Mouse (Mus musculus) forebrain, embryonic 16.5 days (tissue): ENCODE data around the gene Hpf1. TPM values are rescaled to one million over a fixed set of nuclear protein-coding genes. Genes with fewer than 3 reads are reported as not detected.

Experiments used
- ATAC-seq: fragments of 200-750 bp; cut with Nextera tagmentation; 2 replicates; pipeline ENCODE4 v1.8.0; 2017; ENCODE audit warnings: mild to moderate bottlenecking, moderate library complexity
- H3K27ac ChIP-seq: fragments of 300-500 bp; sonication (generic); 2 replicates; pipeline ENCODE4 v1.5.1; 2014; ENCODE audit warnings: low read length, control low read depth
- H3K27me3 ChIP-seq: fragments of 300-500 bp; sonication (generic); replicated peaks from 2 replicates; pipeline ENCODE4 v1.6.1; 2014; ENCODE audit warnings: low read length; ENCODE audit not compliant: control insufficient read depth, insufficient read depth
- H3K36me3 ChIP-seq: fragments of 300-500 bp; sonication (generic); 2 replicates; pipeline ENCODE4 v1.6.1; 2014; ENCODE audit not compliant: control insufficient read depth, insufficient read depth
- H3K4me1 ChIP-seq: fragments of 300-500 bp; sonication (generic); replicated peaks from 2 replicates; pipeline ENCODE4 v1.6.1; 2014; ENCODE audit warnings: low read length; ENCODE audit not compliant: control insufficient read depth, insufficient read depth
- H3K4me2 ChIP-seq: fragments of 300-500 bp; sonication (generic); 2 replicates; pipeline ENCODE4 v1.6.1; 2014; ENCODE audit warnings: mild to moderate bottlenecking, low read length, control low read depth
- H3K4me3 ChIP-seq: fragments of 300-500 bp; sonication (generic); replicated peaks from 2 replicates; pipeline ENCODE4 v1.5.1; 2014; ENCODE audit warnings: mild to moderate bottlenecking, low read length, control low read depth
- H3K9ac ChIP-seq: fragments of 300-500 bp; sonication (generic); replicated peaks from 2 replicates; pipeline ENCODE4 v1.6.1; 2014; ENCODE audit warnings: low read depth, low read length, control low read depth
- H3K9me3 ChIP-seq: fragments of 300-500 bp; sonication (generic); 2 replicates; pipeline ENCODE4 v1.6.1; 2016; ENCODE audit warnings: low read length; ENCODE audit not compliant: control insufficient read depth
- WGBS: fragments of 180-500 bp; shearing (Covaris S2); extraction: QIAGEN DNeasy Blood & Tissue Kit; methylation state at CpG from one replicate; pipeline ENCODE4 v1.1.7; 2014; 5-methylcytosine and 5-hydroxymethylcytosine counted together
- polyA plus RNA-seq: library from polyadenylated mRNA; unstranded; fragments of >200 nt; fragmentation: Nextera tagmentation; extraction: Ambion mirVana; gene quantifications from 2 replicates; pipeline ENCODE4 v1.2.1, GENCODE M21; 2015

Hpf1 gene
- 104 and 110 TPM in 2 replicates for polyA plus RNA-seq

GRCm38 (mm10) chr8:60889843-60890519, at the start of gene Hpf1:
Gene Hpf1 (plus strand): TSS chr8:60890418.
- peak within 1 kb of the TSS; percentile 82 for H3K4me3 ChIP-seq
- 4% methylated on average over 43 of the region's 43 CpGs for WGBS
- H3K36me3 ChIP-seq = peaks cover 3% of the 10 kb centered on the region; the same call in 1 of the 2 replicates
- peak within 1 kb of the TSS; percentile 88 for H3K4me2 ChIP-seq
- no peaks in the 10 kb centered on the region for H3K27me3 ChIP-seq
- H3K4me1 ChIP-seq = peaks cover 15% of the 10 kb centered on the region
- H3K27ac ChIP-seq = peak within 1 kb of the TSS; percentile 61
- peak within 1 kb of the TSS; percentile 91 for H3K9ac ChIP-seq
- peak; percentile 99 for ATAC-seq
- H3K9me3 ChIP-seq = no peaks in the 10 kb centered on the region

- no peak overlapping the region for H3K9ac ChIP-seq
- H3K36me3 ChIP-seq = no peaks in the 10 kb centered on the region
- WGBS = 51% methylated on average over 6 of the region's 6 CpGs
- no peak overlapping the region for H3K4me2 ChIP-seq
- no peak overlapping the region for H3K4me3 ChIP-seq
- no peaks in the 10 kb centered on the region for H3K9me3 ChIP-seq
- no peak for ATAC-seq
- no peak overlapping the region for H3K27ac ChIP-seq
- no peaks in the 10 kb centered on the region for H3K4me1 ChIP-seq
- no peaks in the 10 kb centered on the region for H3K27me3 ChIP-seq
Observed at GRCm38 (mm10) chr8:60842388-60842787, 47.8 kb upstream of the Hpf1 start.

GRCm38 (mm10) chr8:60857559-60857958, 32.7 kb upstream of the Hpf1 start:
- H3K9me3 ChIP-seq = no peaks in the 10 kb centered on the region
- no peak overlapping the region for H3K4me3 ChIP-seq
- H3K27ac ChIP-seq = no peak overlapping the region
- ATAC-seq = no peak
- H3K36me3 ChIP-seq = no peaks in the 10 kb centered on the region
- H3K4me2 ChIP-seq = no peak overlapping the region
- no peaks in the 10 kb centered on the region for H3K27me3 ChIP-seq
- no peak overlapping the region for H3K9ac ChIP-seq
- H3K4me1 ChIP-seq = no peaks in the 10 kb centered on the region

- Histone ChIP-seq H3K9me3 (no peaks in the 10 kb centered on the region), H3K4me3 (no peak overlapping the region), H3K27me3 (no peaks in the 10 kb centered on the region), H3K4me1 (no peaks in the 10 kb centered on the region), H3K36me3 (no peaks in the 10 kb centered on the region), H3K4me2 (no peak overlapping the region), H3K27ac (no peak overlapping the region), H3K9ac (no peak overlapping the region)
- no peak for ATAC-seq
Observed at GRCm38 (mm10) chr8:60858091-60858490, 32.1 kb upstream of the Hpf1 start.

- H3K9me3 ChIP-seq = no peaks in the 10 kb centered on the region
- no peak overlapping the region for H3K4me2 ChIP-seq
- no peak overlapping the region for H3K9ac ChIP-seq
- H3K4me1 ChIP-seq = no peaks in the 10 kb centered on the region
- no peaks in the 10 kb centered on the region for H3K27me3 ChIP-seq
- ATAC-seq = no peak
- H3K27ac ChIP-seq = no peak overlapping the region
- no peak overlapping the region for H3K4me3 ChIP-seq
- 69% methylated on average over 4 of the region's 4 CpGs for WGBS
- no peaks in the 10 kb centered on the region for H3K36me3 ChIP-seq
Observed at GRCm38 (mm10) chr8:60858911-60859476, 31.2 kb upstream of the Hpf1 start.

- Histone ChIP-seq H3K4me2 (no peak overlapping the region), H3K27ac (no peak overlapping the region), H3K27me3 (no peaks in the 10 kb centered on the region), H3K4me1 (no peaks in the 10 kb centered on the region), H3K9ac (no peak overlapping the region), H3K36me3 (no peaks in the 10 kb centered on the region), H3K4me3 (no peak overlapping the region), H3K9me3 (no peaks in the 10 kb centered on the region)
- WGBS = 85% methylated on average over 9 of the region's 9 CpGs
- ATAC-seq = no peak
Observed at GRCm38 (mm10) chr8:60859605-60860004, 30.6 kb upstream of the Hpf1 start.

- Histone ChIP-seq H3K4me1 (no peaks in the 10 kb centered on the region), H3K4me2 (no peak overlapping the region), H3K9ac (no peak overlapping the region), H3K4me3 (no peak overlapping the region), H3K27me3 (no peaks in the 10 kb centered on the region), H3K36me3 (no peaks in the 10 kb centered on the region), H3K9me3 (no peaks in the 10 kb centered on the region), H3K27ac (no peak overlapping the region)
- no peak for ATAC-seq
- 77% methylated on average over 3 of the region's 3 CpGs for WGBS
Observed at GRCm38 (mm10) chr8:60860749-60861148, 29.5 kb upstream of the Hpf1 start.

- no peaks in the 10 kb centered on the region for H3K36me3 ChIP-seq
- H3K27me3 ChIP-seq = no peaks in the 10 kb centered on the region
- H3K9me3 ChIP-seq = no peaks in the 10 kb centered on the region
- no peak overlapping the region for H3K4me3 ChIP-seq
- WGBS = 92% methylated on average over 6 of the region's 6 CpGs
- H3K9ac ChIP-seq = no peak overlapping the region
- no peaks in the 10 kb centered on the region for H3K4me1 ChIP-seq
- no peak for ATAC-seq
- H3K4me2 ChIP-seq = no peak overlapping the region
- no peak overlapping the region for H3K27ac ChIP-seq
Observed at GRCm38 (mm10) chr8:60861783-60862182, 28.4 kb upstream of the Hpf1 start.

- Histone ChIP-seq H3K9ac (no peak overlapping the region), H3K4me1 (no peaks in the 10 kb centered on the region), H3K27ac (no peak overlapping the region), H3K9me3 (no peaks in the 10 kb centered on the region), H3K27me3 (no peaks in the 10 kb centered on the region), H3K36me3 (no peaks in the 10 kb centered on the region), H3K4me2 (no peak overlapping the region), H3K4me3 (no peak overlapping the region)
- no peak for ATAC-seq
- WGBS = 53% methylated on average over 6 of the region's 6 CpGs
Observed at GRCm38 (mm10) chr8:60864875-60865274, 25.3 kb upstream of the Hpf1 start.
